Mouse (Mus musculus): ENCODE data around the gene Sf3a1. TPM values are rescaled to one million over a fixed set of nuclear protein-coding genes. Genes with fewer than 3 reads are reported as not detected.

The Sf3a1 gene
- polyA plus RNA-seq, 1 experiment: 39.7 TPM

DNA sequence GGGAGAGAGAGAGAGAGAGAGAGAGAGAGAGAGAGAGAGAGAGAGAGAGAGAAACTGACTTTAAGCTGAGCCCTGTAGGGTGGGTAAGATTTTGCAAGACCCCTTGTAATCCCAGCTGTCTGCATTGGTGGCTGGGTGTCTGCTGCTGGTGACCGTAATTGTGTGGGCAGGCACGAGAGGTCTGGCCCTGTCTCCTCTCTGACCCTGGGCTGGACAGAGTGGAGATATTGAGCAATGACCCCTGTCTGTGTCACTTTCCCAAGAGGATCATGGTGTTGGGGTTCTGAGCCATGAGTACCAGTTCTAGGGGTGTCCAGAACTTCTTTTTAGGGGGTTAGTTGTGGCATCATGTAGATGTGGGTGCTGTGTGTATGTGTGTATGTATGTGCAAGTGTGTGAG, 64.1 kb downstream of the Sf3a1 start:
- peaks cover 3% of the 10 kb centered on the region for H3K4me1 ChIP-seq (ENCODE audit: control insufficient read depth, insufficient read depth, low read length)
- TF ChIP-seq CTCF (IDR thresholded peaks at IDR 0.05; ENCODE audit: control insufficient read depth, insufficient read depth, low read length): no peak
- no peak for TF ChIP-seq POLR2A (IDR thresholded peaks at IDR 0.05; ENCODE audit: borderline replicate concordance, control insufficient read depth, low read depth, low read length)
- WGBS: 47% methylated on average over 2 of the region's 2 CpGs
- no peak overlapping the region for H3K4me3 ChIP-seq (replicated peaks; ENCODE audit: control insufficient read depth, low read depth, low read length)
- no peak overlapping the region for H3K27ac ChIP-seq (ENCODE audit: control insufficient read depth, insufficient read depth, low read depth, low read length, poor library complexity)

DNA sequence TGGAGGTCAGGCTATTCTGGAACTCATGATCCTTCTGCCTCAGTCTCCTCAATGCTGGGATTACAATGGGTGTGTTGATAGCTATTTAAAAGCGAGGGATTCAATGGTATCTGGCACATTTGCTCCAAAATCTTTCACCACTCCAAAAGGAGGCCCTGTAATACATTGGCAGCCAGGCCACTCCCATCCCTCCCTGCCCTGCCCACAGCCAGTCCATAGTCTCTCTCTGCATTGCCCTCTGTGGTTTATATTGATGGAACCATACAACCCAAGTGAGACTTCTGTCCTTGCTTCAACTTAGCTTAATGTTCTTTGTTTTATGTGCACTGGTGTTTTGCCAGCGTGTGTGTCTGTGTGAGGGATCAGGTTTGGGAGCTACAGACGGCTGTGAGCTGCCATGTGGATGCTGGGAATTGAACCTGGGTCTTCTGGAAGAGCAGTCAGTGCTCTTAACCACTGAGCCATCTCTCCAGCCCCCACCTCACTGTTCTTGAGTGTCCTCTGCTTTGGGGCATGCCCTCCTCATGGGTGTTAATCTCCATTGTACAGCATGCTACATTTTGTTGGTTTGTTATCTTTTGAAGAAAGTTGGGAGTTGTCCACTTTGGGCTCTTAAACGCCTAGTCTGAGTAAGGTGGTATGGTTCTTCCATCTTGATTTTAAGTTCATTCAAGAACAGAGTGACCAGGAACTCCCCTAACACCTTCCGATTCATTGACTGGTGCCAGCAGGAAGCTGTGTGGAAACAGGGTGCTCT, 66.6 kb downstream of the Sf3a1 start:
- WGBS: 72% methylated on average over 5 of the region's 5 CpGs
- Histone ChIP-seq H3K4me1 (ENCODE audit: control insufficient read depth, insufficient read depth, low read length) (peaks cover 7% of the 10 kb centered on the region; the same call in 1 of the 2 replicates), H3K4me3 (replicated peaks; ENCODE audit: control insufficient read depth, low read depth, low read length) (no peak overlapping the region), H3K27ac (ENCODE audit: control insufficient read depth, insufficient read depth, low read depth, low read length, poor library complexity) (no peak overlapping the region)
- TF ChIP-seq POLR2A (IDR thresholded peaks at IDR 0.05; ENCODE audit: borderline replicate concordance, control insufficient read depth, low read depth, low read length): no peak
- no peak for TF ChIP-seq CTCF (IDR thresholded peaks at IDR 0.05; ENCODE audit: control insufficient read depth, insufficient read depth, low read length)

DNA sequence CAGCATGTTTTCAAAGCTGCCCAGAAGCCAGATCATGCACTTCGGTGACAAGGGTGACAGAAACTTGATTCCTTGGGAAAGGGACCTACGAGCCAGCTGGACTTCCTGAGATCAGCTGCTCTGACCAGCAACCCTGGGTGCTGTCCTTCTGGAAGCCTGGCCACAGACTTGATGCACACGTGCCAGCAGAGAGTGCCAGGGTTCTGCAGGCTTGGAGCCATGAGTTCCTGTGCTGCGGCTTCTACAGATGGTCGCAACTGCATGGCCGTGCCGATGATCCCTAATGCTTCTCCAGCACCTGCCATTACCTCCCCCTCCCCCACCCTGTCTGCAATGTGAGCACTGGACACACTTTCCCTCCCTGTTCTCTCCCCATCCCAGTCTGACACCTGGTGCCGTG, 68.3 kb downstream of the Sf3a1 start:
- no peak overlapping the region for H3K27ac ChIP-seq (ENCODE audit: control insufficient read depth, insufficient read depth, low read depth, low read length, poor library complexity)
- no peak overlapping the region for H3K4me3 ChIP-seq (replicated peaks; ENCODE audit: control insufficient read depth, low read depth, low read length)
- TF ChIP-seq POLR2A (IDR thresholded peaks at IDR 0.05; ENCODE audit: borderline replicate concordance, control insufficient read depth, low read depth, low read length) (no peak), CTCF (IDR thresholded peaks at IDR 0.05; ENCODE audit: control insufficient read depth, insufficient read depth, low read length) (no peak)
- H3K4me1 ChIP-seq (ENCODE audit: control insufficient read depth, insufficient read depth, low read length): peaks cover 10% of the 10 kb centered on the region; the same call in 1 of the 2 replicates
- 75% methylated on average over 8 of the region's 8 CpGs for WGBS

DNA sequence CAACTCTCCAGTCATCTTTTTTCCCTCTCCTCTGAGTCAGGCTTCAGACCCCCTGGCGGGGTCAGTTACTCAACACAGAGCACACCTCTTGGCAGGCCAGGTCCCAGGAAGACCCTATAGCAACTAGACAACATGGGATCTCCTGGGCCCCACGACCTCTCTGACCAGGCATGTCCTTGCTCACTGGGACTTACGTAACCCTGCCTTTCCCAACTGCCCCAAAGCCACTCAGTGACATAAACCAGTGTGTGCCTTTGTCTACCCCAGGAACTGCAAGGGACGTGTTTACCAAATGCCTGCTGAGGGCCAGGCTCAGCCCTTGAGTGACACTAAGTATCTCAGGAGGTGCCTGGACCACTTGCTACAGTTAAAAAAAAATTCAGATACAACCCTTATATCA, 69.7 kb downstream of the Sf3a1 start:
- WGBS: 50% methylated on average over 4 of the region's 4 CpGs
- TF ChIP-seq POLR2A (IDR thresholded peaks at IDR 0.05; ENCODE audit: borderline replicate concordance, control insufficient read depth, low read depth, low read length) (no peak), CTCF (IDR thresholded peaks at IDR 0.05; ENCODE audit: control insufficient read depth, insufficient read depth, low read length) (no peak)
- Histone ChIP-seq H3K4me3 (replicated peaks; ENCODE audit: control insufficient read depth, low read depth, low read length) (no peak overlapping the region), H3K4me1 (ENCODE audit: control insufficient read depth, insufficient read depth, low read length) (peaks cover 8% of the 10 kb centered on the region; the same call in 1 of the 2 replicates), H3K27ac (ENCODE audit: control insufficient read depth, insufficient read depth, low read depth, low read length, poor library complexity) (no peak overlapping the region)

DNA sequence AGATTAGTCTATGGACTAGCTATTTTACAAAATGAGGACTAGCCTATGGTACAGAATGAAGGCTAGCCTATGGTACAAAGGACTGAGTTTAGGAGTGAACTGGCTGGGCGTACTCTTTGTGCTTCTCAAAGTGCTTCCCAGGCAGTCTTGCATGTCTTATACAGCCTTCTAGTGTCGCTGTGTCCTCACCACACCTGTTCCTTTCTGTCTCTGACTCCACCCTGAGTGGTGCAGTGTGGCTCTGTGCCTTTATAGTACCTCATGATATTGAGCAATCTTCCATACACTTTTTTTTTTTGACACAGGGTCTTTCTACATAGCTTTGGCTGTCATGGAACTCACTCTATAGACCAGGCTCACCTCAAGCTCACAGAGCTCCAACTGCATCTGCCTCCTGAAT, 71.3 kb downstream of the Sf3a1 start:
- no peak overlapping the region for H3K4me3 ChIP-seq (replicated peaks; ENCODE audit: control insufficient read depth, low read depth, low read length)
- H3K4me1 ChIP-seq (ENCODE audit: control insufficient read depth, insufficient read depth, low read length): peaks cover 10% of the 10 kb centered on the region; the same call in 1 of the 2 replicates
- TF ChIP-seq POLR2A (IDR thresholded peaks at IDR 0.05; ENCODE audit: borderline replicate concordance, control insufficient read depth, low read depth, low read length) (no peak), CTCF (IDR thresholded peaks at IDR 0.05; ENCODE audit: control insufficient read depth, insufficient read depth, low read length) (no peak)
- no peak overlapping the region; the same call in 1 of the 2 replicates for H3K27ac ChIP-seq (ENCODE audit: control insufficient read depth, insufficient read depth, low read depth, low read length, poor library complexity)
- WGBS: 62% methylated on average over 2 of the region's 2 CpGs

Other genes with a start within 250 kb of the Sf3a1 start
- 1.3 TPM in 1 of 2 replicates, not detected in the other for gene Slc35e4, start 245.7 kb upstream of the Sf3a1 start, polyA plus RNA-seq (2011; ENCODE audit: insufficient read depth, insufficient read length, low replicate concordance, missing spikeins)
- gene Tcn2, start 228.2 kb upstream of the Sf3a1 start, polyA plus RNA-seq (2011; ENCODE audit: insufficient read depth, insufficient read length, low replicate concordance, missing spikeins): 16.7 and 48.3 TPM in 2 replicates
- gene Pes1, start 196.4 kb upstream of the Sf3a1 start, polyA plus RNA-seq (2011; ENCODE audit: insufficient read depth, insufficient read length, low replicate concordance, missing spikeins): 21.2 and 35.0 TPM in 2 replicates
- not detected in 2 replicates for gene 4930556J24Rik, start 183.6 kb upstream of the Sf3a1 start, polyA plus RNA-seq (2011; ENCODE audit: insufficient read depth, insufficient read length, low replicate concordance, missing spikeins)
- 0.56 TPM in 1 of 2 replicates, not detected in the other for gene Gal3st1, start 176.7 kb upstream of the Sf3a1 start, polyA plus RNA-seq (2011; ENCODE audit: insufficient read depth, insufficient read length, low replicate concordance, missing spikeins)
- gene Sec14l4, start 128.9 kb upstream of the Sf3a1 start, polyA plus RNA-seq (2011; ENCODE audit: insufficient read depth, insufficient read length, low replicate concordance, missing spikeins): 0.47 TPM in 1 of 2 replicates, not detected in the other
- not detected in 2 replicates for gene Sec14l3, start 95.5 kb upstream of the Sf3a1 start, polyA plus RNA-seq (2011; ENCODE audit: insufficient read depth, insufficient read length, low replicate concordance, missing spikeins)
- 9.0 and 10.3 TPM in 2 replicates for gene Mtfp1, start 64.9 kb upstream of the Sf3a1 start, polyA plus RNA-seq (2011; ENCODE audit: insufficient read depth, insufficient read length, low replicate concordance, missing spikeins)
- 15.4 and 20.3 TPM in 2 replicates for gene Sec14l2, start 36.9 kb upstream of the Sf3a1 start, polyA plus RNA-seq (2011; ENCODE audit: insufficient read depth, insufficient read length, low replicate concordance, missing spikeins)
- gene Rnf215, start 25.1 kb upstream of the Sf3a1 start, polyA plus RNA-seq (2011; ENCODE audit: insufficient read depth, insufficient read length, low replicate concordance, missing spikeins): 8.5 and 10.5 TPM in 2 replicates
- gene Ccdc157, start 57 bp upstream of the Sf3a1 start, polyA plus RNA-seq (2011; ENCODE audit: insufficient read depth, insufficient read length, low replicate concordance, missing spikeins): 5.0 and 5.9 TPM in 2 replicates
- 5.2 and 13.5 TPM in 2 replicates for gene Tbc1d10a, start 26.4 kb downstream of the Sf3a1 start, polyA plus RNA-seq (2011; ENCODE audit: insufficient read depth, insufficient read length, low replicate concordance, missing spikeins)
- 2.6 TPM in 1 of 2 replicates, not detected in the other for gene Castor1, start 57.9 kb downstream of the Sf3a1 start, polyA plus RNA-seq (2011; ENCODE audit: insufficient read depth, insufficient read length, low replicate concordance, missing spikeins)
- gene Osm, start 76.1 kb downstream of the Sf3a1 start, polyA plus RNA-seq (2011; ENCODE audit: insufficient read depth, insufficient read length, low replicate concordance, missing spikeins): 2.2 and 5.1 TPM in 2 replicates
- gene Lif, start 97.2 kb downstream of the Sf3a1 start, polyA plus RNA-seq (2011; ENCODE audit: insufficient read depth, insufficient read length, low replicate concordance, missing spikeins): 0.70 TPM in 1 of 2 replicates, not detected in the other